Mouse (Mus musculus) lung, embryonic 15.5 days (tissue): ENCODE measurements around the gene Carmil3. TPM values are rescaled to one million over a fixed set of nuclear protein-coding genes. Genes with fewer than 3 reads are reported as not detected.

ENCODE experiments used
- ATAC-seq: fragments of 200-750 bp; cut with Nextera tagmentation; 2 replicates; pipeline ENCODE4 v1.8.0; 2017; ENCODE audit warnings: moderate number of reproducible peaks, borderline replicate concordance; ENCODE audit not compliant: low FRiP score, low TSS enrichment; ENCODE audit errors: extremely low read depth
- H3K27ac ChIP-seq: fragments of 300-500 bp; sonication (generic); 2 replicates; pipeline ENCODE4 v1.5.1; 2015; ENCODE audit warnings: moderate library complexity, mild to moderate bottlenecking, inconsistent platforms
- H3K27me3 ChIP-seq: fragments of 300-500 bp; sonication (generic); 2 replicates; pipeline ENCODE4 v1.6.1; 2015; ENCODE audit warnings: inconsistent platforms
- H3K36me3 ChIP-seq: fragments of 300-500 bp; sonication (generic); 2 replicates; pipeline ENCODE4 v1.6.1; 2015; ENCODE audit warnings: inconsistent platforms
- H3K4me1 ChIP-seq: fragments of 300-500 bp; sonication (generic); 2 replicates; pipeline ENCODE4 v1.6.1; 2015; ENCODE audit warnings: inconsistent platforms
- H3K4me2 ChIP-seq: fragments of 300-500 bp; sonication (generic); 2 replicates; pipeline ENCODE4 v1.6.1; 2015; ENCODE audit warnings: inconsistent platforms, mild to moderate bottlenecking, moderate library complexity
- H3K4me3 ChIP-seq: fragments of 300-500 bp; sonication (generic); 2 replicates; pipeline ENCODE4 v1.5.1; 2015; ENCODE audit warnings: mild to moderate bottlenecking, inconsistent platforms
- H3K9ac ChIP-seq: fragments of 300-500 bp; sonication (generic); 2 replicates; pipeline ENCODE4 v1.6.1; 2015; ENCODE audit warnings: inconsistent platforms
- H3K9me3 ChIP-seq: fragments of 300-500 bp; sonication (generic); 2 replicates; pipeline ENCODE4 v1.6.1; 2016; ENCODE audit warnings: inconsistent platforms
- WGBS: fragments of 180-500 bp; shearing (Covaris S2); methylation state at CpG from one replicate; pipeline ENCODE4 v1.1.7; 2015; 5-methylcytosine and 5-hydroxymethylcytosine counted together
- polyA plus RNA-seq: library from polyadenylated mRNA; unstranded; fragments of >200 nt; fragmentation: Nextera tagmentation; extraction: Ambion mirVana; gene quantifications from 2 replicates; pipeline ENCODE4 v1.2.1, GENCODE M21; 2015

Carmil3 gene
- polyA plus RNA-seq, 1 experiment from 2014 or later, result 1.3 TPM

GRCm38 (mm10) chr14:55551347-55551746, 60.9 kb downstream of the Carmil3 start:
- H3K27ac ChIP-seq, result no peak overlapping the region
- ATAC-seq, result no peak
- H3K9ac ChIP-seq, result no peak overlapping the region
- no peaks in the 10 kb centered on the region for H3K9me3 ChIP-seq
- H3K4me1 ChIP-seq, result no peaks in the 10 kb centered on the region
- WGBS, result 64% methylated on average over 5 of the region's 5 CpGs
- H3K4me2 ChIP-seq, result no peak overlapping the region
- no peaks in the 10 kb centered on the region for H3K27me3 ChIP-seq
- H3K36me3 ChIP-seq, result peaks cover 38% of the 10 kb centered on the region
- H3K4me3 ChIP-seq, result no peak overlapping the region

GRCm38 (mm10) chr14:55551794-55552193, 61.3 kb downstream of the Carmil3 start:
- WGBS, result 88% methylated on average over 8 of the region's 8 CpGs
- Histone ChIP-seq H3K9ac (no peak overlapping the region), H3K4me3 (no peak overlapping the region), H3K27ac (no peak overlapping the region), H3K27me3 (no peaks in the 10 kb centered on the region), H3K4me2 (no peak overlapping the region), H3K4me1 (no peaks in the 10 kb centered on the region), H3K9me3 (no peaks in the 10 kb centered on the region), H3K36me3 (peaks cover 34% of the 10 kb centered on the region)
- no peak for ATAC-seq

- Histone ChIP-seq H3K4me1 (peaks cover 11% of the 10 kb centered on the region), H3K9ac (no peak overlapping the region), H3K4me2 (no peak overlapping the region), H3K27me3 (no peaks in the 10 kb centered on the region), H3K4me3 (no peak overlapping the region), H3K9me3 (no peaks in the 10 kb centered on the region), H3K27ac (no peak overlapping the region), H3K36me3 (peaks cover 7% of the 10 kb centered on the region; the same call in 1 of the 2 replicates)
- no peak for ATAC-seq
Measured at GRCm38 (mm10) chr14:55554635-55555034, 64.2 kb downstream of the Carmil3 start.

GRCm38 (mm10) chr14:55555788-55556187, 65.3 kb downstream of the Carmil3 start:
- no peak overlapping the region for H3K4me2 ChIP-seq
- no peak overlapping the region for H3K27ac ChIP-seq
- WGBS, result 65% methylated on average over 3 of the region's 3 CpGs
- H3K4me1 ChIP-seq, result peaks cover 11% of the 10 kb centered on the region
- H3K4me3 ChIP-seq, result no peak overlapping the region
- no peaks in the 10 kb centered on the region for H3K27me3 ChIP-seq
- no peak for ATAC-seq
- no peaks in the 10 kb centered on the region for H3K9me3 ChIP-seq
- no peak overlapping the region for H3K9ac ChIP-seq
- H3K36me3 ChIP-seq, result no peaks in the 10 kb centered on the region

- Histone ChIP-seq H3K27ac (peak overlapping the region; percentile 41; the same call in 1 of the 2 replicates), H3K27me3 (no peaks in the 10 kb centered on the region), H3K9me3 (no peaks in the 10 kb centered on the region), H3K36me3 (no peaks in the 10 kb centered on the region), H3K4me1 (peaks cover 22% of the 10 kb centered on the region), H3K9ac (no peak overlapping the region), H3K4me3 (no peak overlapping the region), H3K4me2 (no peak overlapping the region)
- WGBS, result 18% methylated on average over 5 of the region's 5 CpGs
- no peak for ATAC-seq
Measured at GRCm38 (mm10) chr14:55557003-55557402, 66.6 kb downstream of the Carmil3 start.

GRCm38 (mm10) chr14:55557587-55557986, 67.1 kb downstream of the Carmil3 start:
- peak overlapping the region; percentile 41; the same call in 1 of the 2 replicates for H3K27ac ChIP-seq
- no peak for ATAC-seq

More at GRCm38 (mm10) chr14:55557587-55557986, 67.1 kb downstream of the Carmil3 start:
- H3K4me1 ChIP-seq, result peaks cover 25% of the 10 kb centered on the region
- H3K27me3 ChIP-seq, result no peaks in the 10 kb centered on the region
- no peaks in the 10 kb centered on the region for H3K9me3 ChIP-seq
- H3K4me2 ChIP-seq, result no peak overlapping the region
- no peak overlapping the region for H3K9ac ChIP-seq
- WGBS, result 77% methylated on average over 3 of the region's 3 CpGs
- H3K4me3 ChIP-seq, result no peak overlapping the region
- no peaks in the 10 kb centered on the region for H3K36me3 ChIP-seq

Other genes starting within 250 kb of the Carmil3 start
- 112 and 114 TPM in 2 replicates for gene Dhrs4, start 11.9 kb upstream of the Carmil3 start, polyA plus RNA-seq
- gene Cpne6, start 19.8 kb downstream of the Carmil3 start, polyA plus RNA-seq, result 0.11 and 0.23 TPM in 2 replicates
- gene Nrl, start 34.3 kb downstream of the Carmil3 start, polyA plus RNA-seq, result not detected in 2 replicates
- 66.0 and 67.2 TPM in 2 replicates for gene Pck2, start 49.6 kb downstream of the Carmil3 start, polyA plus RNA-seq
- gene Dcaf11, start 69.4 kb downstream of the Carmil3 start, polyA plus RNA-seq, result 67.7 and 72.6 TPM in 2 replicates
- 0.79 and 1.2 TPM in 2 replicates for gene A730061H03Rik, start 69.8 kb downstream of the Carmil3 start, polyA plus RNA-seq
- 3.3 and 3.7 TPM in 2 replicates for gene Fitm1, start 85.0 kb downstream of the Carmil3 start, polyA plus RNA-seq
- gene Psme1, start 87.5 kb downstream of the Carmil3 start, polyA plus RNA-seq, result 168 and 171 TPM in 2 replicates
- 4.1 and 5.1 TPM in 2 replicates for gene Emc9, start 94.7 kb downstream of the Carmil3 start, polyA plus RNA-seq
- gene Psme2, start 100.5 kb downstream of the Carmil3 start, polyA plus RNA-seq, result 234 and 238 TPM in 2 replicates
- 14.5 and 16.0 TPM in 2 replicates for gene Rnf31, start 101.1 kb downstream of the Carmil3 start, polyA plus RNA-seq
- 12.5 and 14.4 TPM in 2 replicates for gene Irf9, start 112.9 kb downstream of the Carmil3 start, polyA plus RNA-seq
- 22.9 and 25.5 TPM in 2 replicates for gene Rec8, start 127.4 kb downstream of the Carmil3 start, polyA plus RNA-seq
- 81.2 and 95.6 TPM in 2 replicates for gene Ipo4, start 145.3 kb downstream of the Carmil3 start, polyA plus RNA-seq
- gene Gm49378, start 147.2 kb downstream of the Carmil3 start, polyA plus RNA-seq, result 0.44 and 2.0 TPM in 2 replicates
- 119 and 126 TPM in 2 replicates for gene Tm9sf1, start 153.2 kb downstream of the Carmil3 start, polyA plus RNA-seq
- gene Tssk4, start 159.5 kb downstream of the Carmil3 start, polyA plus RNA-seq, result 0.88 and 1.1 TPM in 2 replicates
- 56.5 TPM in 2 replicates for gene Mdp1, start 169.9 kb downstream of the Carmil3 start, polyA plus RNA-seq
- 60.2 and 68.1 TPM in 2 replicates for gene Gmpr2, start 181.3 kb downstream of the Carmil3 start, polyA plus RNA-seq
- 509 and 542 TPM in 2 replicates for gene Nedd8, start 181.5 kb downstream of the Carmil3 start, polyA plus RNA-seq
- gene Tinf2, start 191.2 kb downstream of the Carmil3 start, polyA plus RNA-seq, result 46.9 and 48.3 TPM in 2 replicates
- gene Tgm1, start 223.3 kb downstream of the Carmil3 start, polyA plus RNA-seq, result 2.2 and 2.8 TPM in 2 replicates
- gene Rabggta, start 231.6 kb downstream of the Carmil3 start, polyA plus RNA-seq, result 31.8 and 33.2 TPM in 2 replicates